Mouse (Mus musculus): ENCODE measurements around the gene Apc2. TPM values are rescaled to one million over a fixed set of nuclear protein-coding genes. Genes with fewer than 3 reads are reported as not detected.
"Not testable (repeated sequence)": the region's sequence is repeated elsewhere in the genome, so short reads cannot be mapped to it uniquely, and the experiment has no call there.

The Apc2 gene
- under 1 TPM; 0.87 to 0.95 TPM for total RNA-seq (2021)
- long read RNA-seq, experiment 1, partial matches to known transcripts = 0 of 1 reads
- long read RNA-seq, experiment 1, other reads (novel, unspliced or antisense) = 1 of 1 reads
- long read RNA-seq, experiment 2 = 0 reads

DNA sequence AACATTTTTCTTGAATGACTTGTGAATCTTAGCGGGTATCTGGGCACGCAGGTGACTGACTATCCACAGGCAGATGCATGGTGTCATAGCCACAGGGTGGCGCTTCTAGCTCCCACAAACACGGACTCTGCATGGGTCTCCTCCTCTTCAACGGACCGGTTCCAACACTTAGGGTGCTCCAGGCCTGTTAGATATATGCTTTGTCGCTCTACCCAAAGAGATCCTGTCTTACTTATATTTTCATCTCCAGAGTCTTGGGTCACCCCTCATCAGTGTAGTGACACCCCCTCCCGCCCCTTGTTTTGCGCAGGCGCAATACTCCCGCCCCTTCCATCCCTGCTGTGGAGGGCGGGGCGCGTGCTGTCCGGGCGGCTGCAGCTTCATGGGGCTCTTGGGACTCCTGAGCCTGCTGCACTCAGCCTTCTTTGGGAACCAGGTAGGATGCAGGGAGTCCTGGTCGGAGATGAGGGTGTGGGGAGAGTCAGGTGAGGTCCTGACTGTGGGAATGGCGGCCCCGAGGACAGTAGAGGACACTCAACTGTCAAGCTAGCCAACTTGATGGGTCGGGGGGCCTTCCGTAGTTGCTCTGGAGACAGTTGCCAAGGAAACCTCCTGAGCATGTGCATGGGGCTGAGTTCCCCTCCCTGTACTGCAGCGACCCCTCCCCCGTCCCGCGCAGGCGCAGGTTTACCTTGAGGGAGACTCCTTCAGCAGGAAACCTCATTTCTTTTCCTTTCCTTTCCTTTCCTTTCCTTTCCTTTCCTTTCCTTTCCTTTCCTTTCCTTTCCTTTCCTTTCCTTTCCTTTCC, at the start of gene Apc2:
Gene Apc2 (plus strand): TSS at position 360 of the 808 bp plus-strand sequence.
- peak; percentile 71 for DNase-seq

DNA sequence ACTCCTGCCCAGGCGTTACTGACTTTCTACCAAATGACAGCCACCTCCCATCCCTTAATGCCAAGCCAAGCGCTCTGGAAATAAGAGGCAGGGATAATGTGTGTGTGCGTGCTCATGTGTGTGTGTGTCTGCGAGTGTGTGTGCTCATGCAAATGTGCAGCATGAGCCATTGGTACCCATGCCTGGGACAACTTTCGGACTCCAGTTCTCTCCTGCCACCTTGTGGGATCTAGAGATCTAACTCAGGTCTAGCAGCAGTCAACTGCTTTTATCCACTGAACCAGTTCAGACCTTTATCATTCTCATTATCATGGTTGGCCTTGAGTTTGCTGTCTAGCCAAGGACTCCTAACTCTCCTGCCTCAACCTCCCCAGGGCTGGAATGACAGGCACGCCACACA, 47.9 kb upstream of the Apc2 start:
- no peak for DNase-seq

DNA sequence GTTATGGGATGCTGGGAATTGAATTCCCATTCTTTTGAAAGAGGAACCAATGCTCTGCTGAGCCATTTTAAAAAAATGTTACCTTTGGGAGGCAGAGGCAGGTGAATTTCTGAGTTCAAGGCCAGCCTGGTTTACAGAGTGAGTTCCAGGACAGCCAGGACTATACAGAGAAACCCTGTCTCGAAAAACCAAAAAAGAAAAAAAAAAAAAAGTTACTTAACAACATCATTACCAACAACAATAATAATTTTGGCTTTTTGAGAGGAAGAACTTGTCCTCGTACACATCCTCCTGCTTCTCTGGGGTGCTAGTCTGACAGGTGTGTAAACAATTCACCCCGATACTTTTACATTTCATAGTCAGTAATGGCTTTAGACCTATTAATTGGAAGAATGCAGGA, 47.3 kb upstream of the Apc2 start:
- DNase-seq = not testable (repeated sequence)

DNA sequence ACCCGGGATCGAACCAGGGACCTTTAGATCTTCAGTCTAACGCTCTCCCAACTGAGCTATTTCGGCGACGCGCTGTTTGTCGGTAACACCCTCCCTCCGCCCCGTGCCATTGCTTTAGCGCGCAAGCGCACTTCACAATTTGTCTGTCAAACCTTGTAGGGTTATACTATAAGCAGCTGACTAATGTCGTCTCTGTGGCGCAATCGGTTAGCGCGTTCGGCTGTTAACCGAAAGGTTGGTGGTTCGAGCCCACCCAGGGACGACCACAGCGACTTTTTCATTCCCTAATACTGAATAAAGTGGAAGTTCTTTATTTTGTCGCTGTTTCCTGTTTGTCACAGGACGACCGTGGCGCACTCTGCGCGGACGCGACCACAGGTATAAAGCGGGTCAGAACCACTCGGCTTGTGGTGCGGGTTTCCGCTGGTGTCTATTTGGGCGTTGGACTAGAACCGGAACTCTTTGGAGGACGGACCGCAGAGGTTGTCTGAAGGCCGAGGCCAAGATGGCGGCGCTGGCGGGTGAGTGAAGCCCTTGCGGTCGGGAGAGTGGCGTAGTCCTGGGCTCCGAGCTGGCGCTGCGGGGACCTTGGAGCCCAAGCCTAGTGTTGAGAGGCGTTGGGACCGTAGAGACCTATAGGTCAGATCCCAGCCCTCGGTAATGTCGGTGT, 46.7 kb upstream of the Apc2 start, which contains the start of gene Ndufs7:
Gene Ndufs7 (plus strand): TSS at position 151 of the 670 bp plus-strand sequence.
- DNase-seq = peak; percentile 89

DNA sequence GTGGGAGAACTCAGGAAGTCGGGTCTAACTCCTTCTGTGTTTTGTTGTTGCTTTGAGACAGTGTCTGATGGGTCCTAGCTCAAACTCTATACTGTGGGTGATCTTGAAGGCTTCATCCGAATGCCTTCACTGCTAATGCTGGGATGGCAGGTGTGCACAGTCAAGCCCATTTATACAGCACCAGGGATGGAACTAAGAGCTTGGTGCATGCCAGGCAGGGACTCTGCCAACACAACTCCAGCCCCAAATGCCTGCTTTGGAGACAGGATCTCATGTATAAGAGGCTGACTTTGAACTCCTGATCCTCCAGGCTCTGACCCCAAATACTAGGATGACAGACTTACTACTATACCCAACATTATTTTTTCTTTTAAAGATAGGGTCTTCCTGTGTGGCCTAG, 45.7 kb upstream of the Apc2 start:
- DNase-seq = no peak

DNA sequence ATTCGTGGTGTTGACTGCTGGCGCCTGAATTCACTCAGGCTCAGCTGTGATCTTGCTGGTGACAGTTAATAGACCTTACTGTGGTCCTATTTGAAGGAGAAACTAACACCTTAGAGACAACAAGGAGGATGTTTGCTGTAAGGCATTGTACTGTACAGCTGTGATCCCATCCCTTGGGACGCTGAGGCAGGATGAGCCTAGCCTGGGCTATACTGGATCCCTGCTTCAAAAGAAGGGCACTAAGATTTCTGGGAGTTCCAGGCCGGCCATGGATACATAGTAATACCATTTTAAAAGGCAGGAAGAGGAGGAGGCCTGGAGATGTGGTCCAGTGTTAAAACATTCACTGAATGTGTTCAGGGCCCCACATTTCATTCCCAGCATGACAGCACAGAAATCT, 45.2 kb upstream of the Apc2 start:
- no peak for DNase-seq

DNA sequence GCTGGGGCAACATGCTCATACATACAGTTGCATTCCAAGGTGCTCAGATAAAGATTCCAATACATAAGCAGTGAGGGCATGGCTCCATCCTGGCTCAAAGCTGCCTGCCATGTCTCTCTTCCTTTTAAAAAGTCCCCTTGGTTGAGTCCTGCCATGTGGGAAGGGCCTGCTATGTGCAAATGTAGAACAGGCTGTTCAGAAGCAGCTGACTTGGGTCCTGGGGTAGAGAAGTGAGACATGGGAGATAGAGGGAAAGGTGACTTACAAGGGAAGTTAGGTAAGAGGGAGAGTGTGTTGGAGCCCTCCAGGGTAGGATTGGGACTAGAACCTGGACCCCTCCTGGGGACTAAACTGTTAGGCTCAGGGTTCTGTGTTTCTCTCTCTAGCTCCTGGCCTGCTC, 43.8 kb upstream of the Apc2 start:
- no peak for DNase-seq

DNA sequence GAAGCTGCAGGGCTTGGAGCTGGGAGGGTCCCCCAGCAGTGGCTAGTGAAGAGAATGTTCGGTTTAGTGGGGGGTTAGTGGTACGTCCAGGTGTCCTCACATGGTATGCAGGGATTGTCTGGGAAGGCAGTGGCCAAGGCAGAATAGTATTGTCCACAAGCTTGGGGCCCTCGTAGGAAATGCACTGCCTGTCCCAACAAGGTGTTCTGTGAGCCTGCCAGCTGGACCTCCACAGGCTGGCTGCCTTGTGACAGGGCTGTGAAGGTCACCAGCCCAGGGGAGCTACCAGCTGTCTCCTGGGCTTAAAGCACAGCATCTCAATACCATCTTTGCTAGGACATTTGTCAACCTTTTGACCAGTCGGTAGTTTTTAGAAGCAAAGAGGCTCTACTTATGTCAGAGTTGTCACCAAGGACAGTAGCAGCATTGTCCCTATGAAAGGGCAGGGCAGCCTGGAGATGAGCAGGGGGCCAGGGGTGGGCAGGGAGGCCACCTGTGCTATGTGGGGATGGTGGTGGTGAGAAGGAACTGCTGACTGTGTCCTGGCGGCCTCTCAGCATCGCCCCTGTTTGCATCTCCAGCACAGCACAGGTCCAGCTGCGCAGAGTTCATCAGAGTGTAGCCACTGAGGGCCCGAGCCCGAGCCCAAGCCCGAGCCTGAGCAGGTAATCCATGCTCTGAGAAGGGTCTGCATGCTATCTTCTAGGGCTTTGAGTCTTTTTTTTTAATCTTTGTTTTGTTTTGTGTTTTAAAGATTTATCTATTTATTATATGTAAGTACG, 43.1 kb upstream of the Apc2 start:
- DNase-seq = no peak

DNA sequence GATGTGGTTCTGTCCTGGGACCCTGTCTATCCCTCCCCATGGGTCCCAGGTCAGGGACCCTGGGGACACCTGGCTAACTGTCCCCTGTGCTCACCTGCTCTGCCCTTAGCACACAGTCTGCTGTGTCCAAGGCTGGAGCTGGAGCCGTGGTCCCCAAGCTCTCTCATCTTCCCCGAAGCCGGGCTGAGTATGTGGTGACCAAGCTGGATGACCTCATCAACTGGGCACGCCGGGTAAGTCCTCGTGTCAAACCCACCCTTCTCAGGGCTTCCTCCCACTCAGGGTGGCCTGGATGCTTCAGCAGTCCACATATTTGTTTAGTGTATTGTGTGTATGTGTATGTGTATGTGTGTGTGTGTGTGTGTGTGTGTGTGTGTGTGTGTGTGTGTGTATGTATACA, 42.2 kb upstream of the Apc2 start:
- no peak for DNase-seq

DNA sequence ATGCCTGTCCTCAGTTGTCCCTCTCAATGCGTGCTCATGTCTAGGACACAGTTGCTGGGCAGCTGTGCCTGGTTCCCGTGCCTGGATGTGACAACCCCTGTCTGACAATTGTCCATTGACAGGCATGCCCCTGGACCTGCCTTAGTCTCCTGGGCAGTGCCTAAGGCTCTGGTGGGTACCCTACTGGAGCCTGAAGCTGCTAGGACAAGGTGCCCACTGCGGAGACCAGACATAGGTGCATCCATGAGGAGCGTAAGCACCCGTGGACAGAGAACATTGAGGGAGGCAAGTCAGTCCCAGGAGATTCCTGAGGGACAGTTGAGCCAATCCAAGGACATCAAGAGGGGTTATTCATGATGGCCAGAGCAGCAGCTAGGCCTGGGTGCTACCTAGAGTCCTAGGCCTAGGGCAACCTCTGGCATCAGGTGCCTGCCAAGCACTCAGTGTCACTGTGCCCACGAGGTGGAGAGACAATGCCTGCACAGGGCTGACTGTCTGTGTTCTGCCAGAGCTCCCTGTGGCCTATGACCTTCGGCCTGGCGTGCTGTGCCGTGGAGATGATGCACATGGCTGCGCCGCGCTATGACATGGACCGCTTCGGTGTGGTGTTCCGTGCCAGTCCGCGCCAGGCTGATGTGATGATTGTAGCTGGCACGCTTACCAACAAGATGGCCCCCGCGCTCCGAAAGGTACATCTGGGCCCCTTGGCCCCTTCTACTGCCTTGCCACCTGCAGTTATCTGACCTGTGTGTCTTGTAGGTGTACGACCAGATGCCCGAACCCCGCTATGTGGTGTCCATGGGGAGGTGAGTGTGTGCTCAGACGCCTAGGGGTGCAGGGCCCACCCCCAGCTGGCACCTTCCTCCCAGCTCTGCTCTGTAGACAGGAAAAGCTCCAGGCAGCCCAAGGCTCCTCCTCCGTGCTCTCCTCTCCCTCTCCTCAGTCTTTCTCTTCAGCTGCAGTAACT, 41.2 kb upstream of the Apc2 start:
- no peak for DNase-seq

DNA sequence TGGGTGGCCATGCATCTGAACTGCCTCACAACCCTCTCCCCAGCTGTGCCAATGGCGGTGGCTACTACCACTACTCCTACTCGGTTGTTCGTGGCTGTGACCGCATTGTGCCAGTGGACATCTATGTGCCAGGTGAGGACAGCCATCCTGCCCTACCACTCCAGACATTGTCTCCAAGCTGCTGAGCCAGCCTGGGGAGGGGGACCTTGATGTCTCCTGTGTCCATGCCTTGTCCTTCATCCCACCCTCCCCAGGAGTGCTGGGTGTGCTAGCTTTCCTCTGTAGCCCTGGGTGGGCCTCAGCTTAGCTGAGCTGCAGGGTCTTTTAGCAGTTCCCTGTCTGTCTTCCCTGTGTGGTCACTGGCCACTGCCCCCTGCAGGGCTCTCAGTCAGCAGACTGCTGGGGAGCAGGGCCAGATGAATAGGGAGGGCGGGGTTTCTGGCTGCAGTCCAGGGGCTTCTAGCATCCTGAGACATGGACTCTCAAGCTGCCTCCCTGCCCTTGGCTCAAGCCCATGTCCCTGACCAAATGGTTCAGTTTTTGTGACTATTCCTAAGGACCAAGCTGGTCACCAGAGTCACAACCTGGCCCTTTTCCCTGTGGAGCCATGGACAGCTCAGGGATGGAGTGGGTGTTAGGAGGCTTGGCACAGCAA, 39.8 kb upstream of the Apc2 start:
- peak; percentile 56 for DNase-seq

DNA sequence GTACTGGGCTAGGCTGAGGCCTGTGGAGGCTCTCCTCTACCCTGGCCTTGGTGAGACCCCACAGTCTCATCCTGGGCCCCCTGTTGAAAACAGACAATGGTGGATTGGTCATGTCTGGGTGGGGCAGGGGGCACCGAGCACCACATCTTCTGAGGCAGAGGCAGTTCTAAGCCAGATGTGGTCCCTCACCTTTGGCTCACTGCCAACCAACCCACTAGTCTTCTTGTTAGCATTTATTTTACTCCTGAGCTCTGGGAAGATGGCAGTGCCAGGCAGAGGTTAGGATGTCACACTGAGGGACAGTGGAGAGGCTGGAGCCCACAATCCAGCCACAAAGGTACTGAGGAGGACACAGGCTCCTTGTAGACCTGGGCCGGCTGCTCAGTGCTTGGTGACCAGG, 37.8 kb upstream of the Apc2 start:
- no peak for DNase-seq

DNA sequence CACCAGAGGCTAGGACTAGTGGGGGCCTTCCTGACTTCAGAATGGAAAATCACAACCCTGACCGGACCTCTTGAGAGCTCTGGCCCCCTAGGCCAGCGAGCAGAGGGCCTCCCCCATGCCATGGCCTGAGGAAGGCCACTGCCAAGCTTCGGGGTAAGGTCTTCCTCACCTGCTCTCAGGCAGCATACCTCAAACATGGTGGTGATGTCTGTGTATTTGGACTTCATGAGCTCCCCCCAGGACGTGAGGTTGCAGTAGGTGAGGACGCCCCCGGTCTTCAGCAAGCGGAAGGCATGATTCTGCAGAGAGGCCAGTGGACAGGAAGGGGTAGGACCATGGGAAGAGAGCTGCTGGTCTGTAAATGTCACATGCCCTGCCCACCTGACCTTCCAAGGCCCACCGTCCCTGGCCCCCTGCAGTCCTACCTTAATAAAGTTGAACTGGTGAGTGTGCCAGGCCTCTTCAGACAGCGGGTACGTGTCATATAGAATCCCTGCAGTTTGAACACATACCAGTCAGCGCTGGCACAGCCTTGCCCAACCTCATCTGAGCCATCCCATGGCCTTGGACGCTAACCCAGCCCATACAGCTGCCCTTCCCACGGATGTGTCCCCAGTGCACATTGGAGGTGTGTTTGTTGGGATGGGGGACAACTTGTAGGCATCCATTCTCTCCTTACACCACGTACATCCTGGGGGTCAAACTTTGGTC, 36.9 kb upstream of the Apc2 start:
- DNase-seq = no peak

DNA sequence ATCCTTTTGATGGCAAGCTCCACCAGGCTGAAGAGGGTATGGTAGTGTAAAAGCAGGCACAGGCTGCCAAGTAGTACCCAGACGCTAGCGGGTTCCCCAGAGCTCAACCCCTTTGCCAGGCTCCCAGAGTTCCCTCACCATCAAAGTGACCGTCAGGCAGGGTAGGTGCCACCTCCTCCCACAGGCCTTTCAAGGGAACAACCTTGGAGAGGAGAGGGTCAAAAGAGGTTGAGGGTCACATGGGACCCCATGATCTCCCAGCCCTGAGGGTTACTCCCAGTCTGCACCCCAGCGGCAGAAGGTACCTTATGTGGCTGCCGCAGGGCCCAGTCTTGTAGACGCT, 36.3 kb upstream of the Apc2 start:
- DNase-seq = no peak

DNA sequence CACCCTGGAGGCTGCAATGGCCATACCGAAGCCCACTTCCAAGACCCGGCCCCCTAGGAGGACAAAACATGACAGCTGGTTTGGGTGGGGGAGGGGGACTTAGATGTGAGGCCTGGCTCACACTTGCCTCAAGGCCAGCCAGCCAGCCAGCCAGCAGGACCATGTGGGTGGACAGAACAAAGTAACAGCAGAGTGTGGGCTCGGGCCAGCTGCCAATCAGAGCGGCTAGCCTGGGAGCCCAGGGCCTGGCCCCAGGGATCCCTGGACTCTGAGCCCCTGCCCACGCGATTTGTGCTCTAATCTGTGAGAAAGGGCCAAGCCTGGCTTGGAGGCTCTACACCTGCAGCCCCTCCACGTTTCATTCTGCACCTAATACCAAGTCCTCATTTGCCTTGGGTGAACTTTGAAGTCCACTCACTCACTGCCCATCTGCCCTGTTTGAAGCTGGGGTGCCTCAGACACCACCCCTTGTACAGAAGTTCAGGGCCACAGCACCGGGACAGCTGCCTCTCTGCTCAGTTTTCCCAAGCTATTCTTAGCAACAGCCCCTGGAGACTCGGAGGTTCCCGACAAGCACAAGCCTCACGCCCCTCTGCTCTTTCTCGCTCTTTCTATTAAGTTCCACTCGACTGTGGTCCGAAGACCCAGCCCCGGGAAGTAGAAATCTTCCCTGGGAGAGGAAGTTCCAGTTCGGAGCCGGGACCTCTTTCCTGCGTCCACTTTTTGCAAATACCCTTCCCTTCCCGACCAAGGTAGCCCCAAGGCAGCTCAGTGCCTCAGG, 35.7 kb upstream of the Apc2 start:
- DNase-seq = peak; percentile 81

DNA sequence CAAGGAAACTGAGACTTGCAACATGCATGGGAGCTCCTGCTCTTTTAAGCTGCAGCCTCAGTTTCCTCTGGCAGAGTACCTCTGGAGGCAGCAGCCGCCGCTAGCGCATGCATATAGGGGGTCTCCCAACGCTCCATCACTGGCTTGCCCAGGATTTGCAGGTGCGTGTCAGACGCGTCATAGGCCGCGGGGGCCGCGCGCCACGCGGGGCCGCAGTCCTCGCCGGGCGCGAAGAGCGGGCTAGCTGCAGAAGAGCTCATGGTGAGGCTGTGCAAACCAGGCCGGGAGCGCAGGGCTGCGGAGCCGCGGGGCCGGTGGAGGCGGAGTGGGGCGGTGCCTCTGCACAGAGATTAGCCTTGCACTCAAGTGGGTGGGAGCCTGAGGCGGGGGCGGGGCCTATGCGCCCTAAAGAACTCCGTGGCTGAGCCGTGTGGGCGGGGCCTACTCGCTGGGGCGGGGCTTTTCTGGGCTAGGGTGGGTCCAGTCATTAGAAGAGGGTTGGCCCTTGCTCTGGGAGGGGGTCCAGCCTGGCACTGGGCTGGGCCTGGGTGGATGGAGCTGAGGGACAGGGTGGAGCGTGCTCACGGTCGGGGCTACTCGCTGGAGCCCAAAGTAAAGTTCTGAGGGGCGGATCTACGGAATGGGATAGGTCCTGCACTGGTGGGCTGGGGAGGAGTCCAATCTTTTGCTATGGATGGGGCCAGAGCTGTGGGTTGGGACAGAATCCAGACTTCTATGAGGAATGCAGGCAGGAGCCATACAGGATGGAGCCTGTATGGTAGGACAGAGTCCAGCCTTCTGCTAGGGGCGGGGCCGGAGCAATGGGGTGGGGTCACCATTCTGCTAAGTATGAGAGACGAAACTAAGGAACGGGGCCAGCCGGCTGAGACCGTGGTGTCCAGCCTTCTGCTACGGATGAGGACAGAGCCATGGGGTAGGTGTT, 34.9 kb upstream of the Apc2 start, which contains the start of the genes Gamt and Dazap1:
Gene Gamt (minus strand): TSS at position 371 of the 943 bp plus-strand sequence.
Gene Dazap1 (plus strand): TSS at position 845 of the 943 bp plus-strand sequence.
- DNase-seq = peak; percentile 99

DNA sequence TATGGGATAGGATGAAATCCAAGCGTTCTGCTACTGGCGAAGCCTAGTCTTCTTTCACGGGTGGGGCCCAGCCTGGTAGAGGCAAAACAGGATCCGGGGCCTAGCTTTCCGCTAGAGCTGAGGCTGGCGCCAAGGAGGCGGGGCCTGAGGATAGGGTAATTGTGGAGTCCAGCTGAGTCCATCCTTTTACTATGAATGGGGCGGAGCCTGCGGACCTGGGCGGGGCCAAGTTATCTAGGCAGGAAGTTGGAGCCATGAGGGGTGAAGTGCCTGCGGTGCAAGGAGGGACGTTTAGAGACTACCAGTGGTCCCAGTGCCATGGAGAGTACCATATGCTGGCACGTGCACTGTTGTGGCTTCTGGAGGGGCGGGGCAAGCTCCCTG, 34.2 kb upstream of the Apc2 start:
- peak; percentile 98 for DNase-seq

DNA sequence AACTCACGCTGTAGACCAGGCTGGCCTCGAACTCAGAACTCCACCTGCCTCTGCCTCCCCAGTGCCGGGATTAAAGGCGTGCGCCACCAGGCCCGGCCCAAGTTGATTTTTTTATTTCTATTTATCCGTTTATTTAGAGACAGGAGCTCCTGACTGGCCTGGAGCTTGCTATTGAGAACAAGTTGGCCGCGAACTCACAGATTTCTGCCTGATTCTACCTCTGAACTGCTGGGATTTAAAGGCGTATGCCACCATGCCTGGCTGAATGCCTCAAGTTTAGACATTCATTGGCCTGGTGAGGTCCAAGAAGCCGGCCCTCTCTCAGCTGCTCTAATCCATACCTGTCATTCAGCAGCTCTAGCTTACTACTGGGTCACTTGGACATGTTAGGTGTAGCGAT, 33.6 kb upstream of the Apc2 start:
- DNase-seq = no peak

Data from gastrocnemius, postnatal 10 days (tissue).